Mouse (Mus musculus) heart, embryonic 12.5 days (tissue): ENCODE results near the gene Plcb4. TPM values are rescaled to one million over a fixed set of nuclear protein-coding genes. Genes with fewer than 3 reads are reported as not detected.

Source experiments
- ATAC-seq: fragments of 200-750 bp; cut with Nextera tagmentation; 2 replicates; pipeline ENCODE4 v1.8.0; 2017; ENCODE audit warnings: moderate TSS enrichment, moderate library complexity; ENCODE audit not compliant: insufficient number of reproducible peaks, low FRiP score
- H3K27ac ChIP-seq: fragments of 300-500 bp; sonication (generic); 2 replicates; pipeline ENCODE4 v1.5.1; 2016; ENCODE audit warnings: mild to moderate bottlenecking, moderate library complexity; ENCODE audit not compliant: poor library complexity, severe bottlenecking
- H3K27me3 ChIP-seq: fragments of 300-500 bp; sonication (generic); replicated peaks from 2 replicates; pipeline ENCODE4 v1.6.1; 2016; ENCODE audit warnings: mild to moderate bottlenecking, moderate library complexity
- H3K36me3 ChIP-seq: fragments of 300-500 bp; sonication (generic); 2 replicates; pipeline ENCODE4 v1.6.1; 2016; ENCODE audit warnings: mild to moderate bottlenecking, moderate library complexity
- H3K4me1 ChIP-seq: fragments of 300-500 bp; sonication (generic); replicated peaks from 2 replicates; pipeline ENCODE4 v1.6.1; 2016; ENCODE audit warnings: mild to moderate bottlenecking
- H3K4me2 ChIP-seq: fragments of 300-500 bp; sonication (generic); 2 replicates; pipeline ENCODE4 v1.6.1; 2016; ENCODE audit warnings: mild to moderate bottlenecking, moderate library complexity
- H3K4me3 ChIP-seq: fragments of 300-500 bp; sonication (generic); 2 replicates; pipeline ENCODE4 v1.5.1; 2016; ENCODE audit warnings: mild to moderate bottlenecking
- H3K9ac ChIP-seq: fragments of 300-500 bp; sonication (generic); 2 replicates; pipeline ENCODE4 v1.6.1; 2016; ENCODE audit warnings: mild to moderate bottlenecking, moderate library complexity
- H3K9me3 ChIP-seq: fragments of 300-500 bp; sonication (generic); replicated peaks from 2 replicates; pipeline ENCODE4 v1.6.1; 2016; ENCODE audit warnings: mild to moderate bottlenecking, moderate library complexity
- WGBS: fragments of 180-500 bp; shearing (Covaris S2); methylation state at CpG from one replicate; pipeline ENCODE4 v1.1.7; 2016; 5-methylcytosine and 5-hydroxymethylcytosine counted together
- polyA plus RNA-seq: library from polyadenylated mRNA; unstranded; fragments of >200 nt; fragmentation: Nextera tagmentation; extraction: Ambion mirVana; gene quantifications from 2 replicates; pipeline ENCODE4 v1.2.1, GENCODE M21; 2016

The Plcb4 gene
- polyA plus RNA-seq, 1 experiment from 2014 or later, result 33.2 TPM

DNA sequence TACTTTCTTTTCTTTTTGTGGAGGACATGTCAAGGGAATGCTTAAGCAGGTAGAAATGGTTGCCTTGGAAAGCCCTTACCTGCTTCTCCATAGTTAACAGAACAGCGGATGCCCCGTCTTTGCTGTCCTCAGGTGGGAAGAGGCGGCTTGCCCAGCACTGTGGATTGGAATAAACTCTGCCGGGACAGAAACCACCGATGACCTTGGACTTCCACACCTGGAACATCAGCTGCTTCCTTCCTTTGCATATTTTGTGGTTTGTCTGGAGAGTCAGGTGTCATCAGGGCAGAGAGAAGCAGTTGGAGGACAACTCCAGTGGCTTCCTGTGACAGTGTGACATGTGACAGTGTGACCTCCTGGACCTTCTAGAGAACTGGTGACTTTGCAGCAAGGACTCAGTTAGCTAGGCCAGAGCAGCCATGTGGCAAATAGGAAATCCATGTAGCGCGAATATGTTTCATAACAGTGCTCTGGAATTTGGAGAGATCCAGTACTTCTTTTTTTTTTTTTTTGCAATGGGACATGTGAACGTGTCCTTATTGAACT lies 154.0 kb downstream of the Plcb4 start:
- Histone ChIP-seq H3K27me3 (no peaks in the 10 kb centered on the region), H3K36me3 (no peaks in the 10 kb centered on the region; the same call in 1 of the 2 replicates), H3K9me3 (no peaks in the 10 kb centered on the region), H3K4me3 (no peak overlapping the region), H3K9ac (no peak overlapping the region), H3K4me2 (no peak overlapping the region), H3K27ac (no peak overlapping the region), H3K4me1 (peaks cover 13% of the 10 kb centered on the region)
- ATAC-seq, result no peak
- 88% methylated on average over 8 of the region's 8 CpGs for WGBS

DNA sequence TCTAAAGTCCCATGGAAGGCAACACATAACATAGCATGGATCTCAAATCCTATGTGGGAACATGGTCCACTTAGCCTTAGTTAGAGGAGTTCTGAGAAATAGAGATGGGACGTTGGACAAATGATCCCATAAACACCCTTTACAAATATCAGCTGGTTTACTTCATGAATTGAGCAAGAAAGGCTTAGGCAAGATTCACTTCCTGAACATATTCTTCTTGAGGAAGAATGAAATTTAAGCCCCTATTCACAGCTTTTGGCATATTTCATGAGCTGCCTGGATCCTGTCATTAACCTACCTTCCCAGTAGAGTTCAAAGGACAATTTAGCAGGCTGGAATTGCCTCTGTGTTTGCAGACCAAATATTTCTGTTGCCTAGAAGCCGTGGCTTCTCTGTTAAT lies 161.9 kb downstream of the Plcb4 start:
- Histone ChIP-seq H3K9me3 (no peaks in the 10 kb centered on the region), H3K36me3 (no peaks in the 10 kb centered on the region), H3K4me3 (no peak overlapping the region), H3K27ac (no peak overlapping the region), H3K27me3 (no peaks in the 10 kb centered on the region), H3K9ac (no peak overlapping the region), H3K4me1 (peaks cover 4% of the 10 kb centered on the region; the same call in 1 of the 2 replicates), H3K4me2 (no peak overlapping the region)
- 83% methylated on average over 2 of the region's 2 CpGs for WGBS
- ATAC-seq, result no peak

DNA sequence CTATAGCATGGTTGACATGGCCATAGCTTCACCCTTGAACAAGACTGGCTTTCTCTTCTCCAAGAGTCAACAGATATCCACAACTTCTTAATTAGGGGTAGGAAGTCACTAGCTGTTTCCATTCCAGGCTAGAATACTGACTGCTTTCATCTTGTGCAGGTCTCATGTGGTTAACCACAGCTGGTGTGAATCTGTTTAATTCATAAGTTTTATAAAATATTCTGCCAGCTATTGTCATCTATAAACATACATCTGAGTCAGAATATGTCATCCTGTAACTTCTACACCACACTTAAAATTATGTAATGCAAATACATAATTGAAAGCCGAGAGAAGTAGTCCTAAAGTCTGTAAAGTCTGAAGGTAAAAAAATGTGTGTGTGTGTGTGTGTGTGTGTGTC lies 164.9 kb downstream of the Plcb4 start:
- H3K27ac ChIP-seq, result no peak overlapping the region
- WGBS, result 74% methylated on average over 1 of the region's 1 CpGs
- no peak for ATAC-seq

DNA sequence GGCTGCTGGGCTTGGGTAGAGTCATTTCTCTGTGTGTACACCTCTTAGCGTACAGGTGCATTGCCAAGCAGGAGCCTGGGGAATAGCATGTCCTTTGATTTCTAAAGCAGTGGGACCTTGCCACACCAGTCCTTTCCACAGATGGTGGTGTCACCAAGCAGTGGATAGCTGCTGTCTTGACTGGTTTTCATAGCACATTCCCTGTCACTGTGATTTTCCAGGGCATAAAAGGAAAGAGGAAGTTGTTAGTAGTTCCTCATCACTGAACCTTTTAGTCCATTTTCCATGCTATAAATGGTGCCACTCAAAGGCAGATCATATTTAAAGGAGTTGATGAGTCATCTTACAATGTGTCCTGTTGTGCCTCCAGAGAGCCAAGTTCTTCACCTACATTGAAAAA lies 165.9 kb downstream of the Plcb4 start:
- H3K27me3 ChIP-seq, result no peaks in the 10 kb centered on the region
- H3K27ac ChIP-seq, result no peak overlapping the region
- 96% methylated on average over 1 of the region's 1 CpGs for WGBS
- H3K9ac ChIP-seq, result no peak overlapping the region
- H3K4me2 ChIP-seq, result no peak overlapping the region
- ATAC-seq, result no peak
- H3K4me3 ChIP-seq, result no peak overlapping the region
- H3K36me3 ChIP-seq, result no peaks in the 10 kb centered on the region
- H3K4me1 ChIP-seq, result peaks cover 4% of the 10 kb centered on the region; the same call in 1 of the 2 replicates
- H3K9me3 ChIP-seq, result no peaks in the 10 kb centered on the region

More for the DNA sequence above, 164.9 kb downstream of the Plcb4 start:
- Histone ChIP-seq H3K4me3 (no peak overlapping the region), H3K9me3 (no peaks in the 10 kb centered on the region), H3K27me3 (no peaks in the 10 kb centered on the region), H3K9ac (no peak overlapping the region), H3K36me3 (no peaks in the 10 kb centered on the region), H3K4me1 (peaks cover 4% of the 10 kb centered on the region; the same call in 1 of the 2 replicates), H3K4me2 (no peak overlapping the region)

DNA sequence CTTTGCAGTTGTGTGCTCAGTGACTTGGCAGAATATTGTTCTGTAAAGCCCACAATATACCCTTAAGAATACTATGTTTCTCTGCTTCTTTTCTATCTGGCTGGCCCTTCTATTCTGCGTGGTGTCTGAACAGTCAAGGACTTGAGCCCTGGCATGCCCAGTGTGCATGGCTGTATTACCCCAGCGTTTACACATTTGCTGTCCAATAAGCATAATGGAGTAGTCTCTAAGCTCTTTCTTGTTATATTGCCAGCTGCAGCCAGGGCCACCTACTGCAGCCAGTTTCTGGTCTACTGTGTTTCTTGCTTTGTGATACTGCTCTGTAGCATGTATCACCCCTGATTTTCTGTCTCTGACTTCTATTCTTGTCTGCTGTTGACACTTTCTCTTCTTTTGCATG lies 166.8 kb downstream of the Plcb4 start:
- H3K9ac ChIP-seq, result no peak overlapping the region
- H3K27me3 ChIP-seq, result no peaks in the 10 kb centered on the region
- H3K4me2 ChIP-seq, result no peak overlapping the region
- H3K9me3 ChIP-seq, result no peaks in the 10 kb centered on the region
- H3K4me1 ChIP-seq, result peaks cover 4% of the 10 kb centered on the region; the same call in 1 of the 2 replicates
- no peak overlapping the region for H3K27ac ChIP-seq
- H3K36me3 ChIP-seq, result no peaks in the 10 kb centered on the region
- WGBS, result 87% methylated on average over 2 of the region's 2 CpGs
- no peak for ATAC-seq
- H3K4me3 ChIP-seq, result no peak overlapping the region

DNA sequence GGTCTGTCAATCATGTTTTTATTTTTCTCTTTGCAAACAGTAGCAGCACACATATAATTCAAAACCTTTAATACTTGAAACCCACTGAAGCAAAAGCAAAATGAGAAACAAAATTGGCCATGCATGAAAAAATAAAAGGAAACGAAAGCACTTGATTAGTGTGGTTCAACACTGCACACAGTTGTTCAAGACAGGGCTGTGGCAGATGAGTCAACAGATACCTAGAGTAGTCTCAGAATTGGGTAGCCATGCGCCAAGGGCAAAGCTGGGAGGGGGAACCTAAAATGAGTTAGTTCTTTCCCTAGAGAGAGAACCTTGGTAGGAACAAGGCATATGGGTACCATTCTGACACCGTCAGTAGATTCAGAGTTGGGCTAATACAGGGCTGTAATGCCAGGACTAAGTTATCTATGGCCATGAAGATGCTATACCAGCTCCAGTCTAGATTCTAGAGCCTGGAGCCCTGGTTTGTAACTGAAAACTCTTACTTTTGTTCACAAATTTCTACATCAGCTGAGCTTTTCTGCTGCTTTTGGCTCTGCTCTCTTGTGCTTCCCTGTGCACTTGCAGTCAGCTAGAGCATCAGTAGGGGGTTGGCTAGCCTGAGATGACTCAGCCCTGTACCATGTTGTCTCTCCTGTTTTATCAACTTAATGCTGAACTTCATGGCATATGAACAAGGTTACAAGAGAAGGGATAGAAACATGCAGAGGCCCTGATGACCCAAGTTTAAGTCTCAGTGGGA lies 168.0 kb downstream of the Plcb4 start:
- Histone ChIP-seq H3K4me3 (no peak overlapping the region), H3K9ac (no peak overlapping the region), H3K36me3 (no peaks in the 10 kb centered on the region), H3K4me1 (peaks cover 4% of the 10 kb centered on the region; the same call in 1 of the 2 replicates), H3K27ac (no peak overlapping the region), H3K4me2 (no peak overlapping the region), H3K27me3 (no peaks in the 10 kb centered on the region), H3K9me3 (no peaks in the 10 kb centered on the region)
- ATAC-seq, result no peak
- WGBS, result 84% methylated on average over 3 of the region's 3 CpGs

DNA sequence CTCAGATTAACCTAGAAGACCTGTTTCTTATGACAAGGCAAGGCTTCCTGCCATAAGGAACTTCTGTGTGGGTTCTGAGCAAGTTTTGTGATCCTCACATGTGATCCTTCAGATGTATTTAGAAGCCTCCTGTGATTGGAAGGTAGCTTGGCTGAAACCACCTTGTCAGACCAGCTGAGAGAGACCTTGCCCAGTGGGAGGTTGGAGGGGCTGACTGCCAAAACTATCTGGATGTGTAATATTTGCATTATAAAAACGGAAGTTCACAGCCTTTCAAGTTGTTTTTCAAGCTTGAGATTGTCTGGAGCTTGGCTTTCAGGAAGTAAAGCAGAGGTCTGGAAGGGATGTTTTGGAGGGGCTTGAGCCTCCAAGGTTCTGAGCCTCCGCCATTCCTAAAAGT lies 169.6 kb downstream of the Plcb4 start:
- no peak for ATAC-seq
- no peak overlapping the region for H3K4me2 ChIP-seq
- 71% methylated on average over 2 of the region's 2 CpGs for WGBS
- H3K9me3 ChIP-seq, result no peaks in the 10 kb centered on the region
- no peaks in the 10 kb centered on the region for H3K27me3 ChIP-seq
- no peak overlapping the region for H3K9ac ChIP-seq
- no peak overlapping the region for H3K27ac ChIP-seq
- H3K36me3 ChIP-seq, result no peaks in the 10 kb centered on the region
- H3K4me1 ChIP-seq, result peaks cover 4% of the 10 kb centered on the region; the same call in 1 of the 2 replicates
- H3K4me3 ChIP-seq, result no peak overlapping the region

DNA sequence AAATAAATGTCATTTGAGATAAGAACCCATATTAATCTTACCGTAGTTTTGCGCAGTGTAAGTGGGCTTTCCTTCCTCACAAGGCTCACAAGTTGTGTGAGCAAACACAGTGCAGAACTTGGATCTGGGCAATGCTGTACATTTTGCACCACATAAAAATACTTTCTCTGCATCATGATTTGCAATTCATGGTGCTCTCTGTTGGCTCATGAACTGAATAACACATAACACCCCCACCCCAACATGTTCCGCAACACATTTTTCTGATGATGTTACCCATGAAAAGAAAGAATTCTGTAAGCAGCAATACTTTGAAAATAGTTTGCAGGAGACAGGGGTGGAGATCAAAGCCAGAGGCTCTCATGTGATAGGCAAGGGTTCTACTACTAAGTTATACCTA lies 174.9 kb downstream of the Plcb4 start:
- H3K4me3 ChIP-seq, result no peak overlapping the region
- peaks cover 25% of the 10 kb centered on the region for H3K4me1 ChIP-seq
- no peaks in the 10 kb centered on the region for H3K36me3 ChIP-seq
- no peaks in the 10 kb centered on the region for H3K9me3 ChIP-seq
- WGBS, result 95% methylated on average over 3 of the region's 3 CpGs
- no peak overlapping the region for H3K9ac ChIP-seq
- H3K27me3 ChIP-seq, result no peaks in the 10 kb centered on the region
- no peak overlapping the region for H3K27ac ChIP-seq
- H3K4me2 ChIP-seq, result no peak overlapping the region
- no peak for ATAC-seq

DNA sequence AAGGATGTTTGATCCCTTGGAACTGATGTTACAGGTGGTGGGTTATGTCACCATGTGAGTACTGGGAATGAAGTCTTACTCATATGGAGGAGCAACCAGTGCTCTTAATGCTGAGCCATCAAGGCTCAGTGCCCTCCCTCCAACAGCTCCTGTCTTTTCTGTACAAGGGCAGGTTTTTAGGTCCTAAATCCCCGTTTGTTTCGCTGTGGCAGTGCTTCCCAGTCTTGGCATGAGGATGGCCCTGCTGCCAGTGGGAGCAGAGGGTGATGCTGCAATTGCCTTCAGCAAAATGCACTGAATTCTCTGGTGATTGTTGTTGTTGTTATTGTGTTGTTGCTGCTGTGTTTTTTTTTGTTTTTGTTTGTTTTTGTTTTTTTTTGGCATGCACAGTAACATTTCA lies 175.6 kb downstream of the Plcb4 start:
- no peaks in the 10 kb centered on the region for H3K9me3 ChIP-seq
- no peak overlapping the region for H3K4me2 ChIP-seq
- 91% methylated on average over 2 of the region's 2 CpGs for WGBS
- no peaks in the 10 kb centered on the region for H3K36me3 ChIP-seq
- peaks cover 27% of the 10 kb centered on the region for H3K4me1 ChIP-seq
- ATAC-seq, result no peak
- no peak overlapping the region for H3K4me3 ChIP-seq
- H3K9ac ChIP-seq, result no peak overlapping the region
- H3K27ac ChIP-seq, result no peak overlapping the region
- no peaks in the 10 kb centered on the region for H3K27me3 ChIP-seq

DNA sequence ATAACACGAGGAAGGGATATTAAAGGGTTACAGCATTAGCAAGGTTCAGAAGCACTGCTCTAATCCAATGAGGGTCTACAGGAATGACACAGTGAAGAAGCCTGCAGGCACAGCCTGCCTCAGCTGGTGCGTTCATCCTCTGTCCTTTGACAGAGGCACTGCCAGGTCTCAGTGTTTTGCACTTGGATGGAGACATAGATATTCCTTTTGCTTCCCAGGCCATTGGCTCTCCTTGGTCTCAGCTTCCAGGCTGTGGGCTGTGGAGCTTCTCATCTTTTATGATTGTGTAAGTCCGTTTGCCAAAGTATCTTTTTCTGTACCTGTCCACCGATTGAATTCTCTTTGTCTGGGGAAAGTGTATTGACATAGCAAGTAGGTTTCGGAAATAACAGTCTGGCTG lies 177.1 kb downstream of the Plcb4 start:
- no peak for ATAC-seq

DNA sequence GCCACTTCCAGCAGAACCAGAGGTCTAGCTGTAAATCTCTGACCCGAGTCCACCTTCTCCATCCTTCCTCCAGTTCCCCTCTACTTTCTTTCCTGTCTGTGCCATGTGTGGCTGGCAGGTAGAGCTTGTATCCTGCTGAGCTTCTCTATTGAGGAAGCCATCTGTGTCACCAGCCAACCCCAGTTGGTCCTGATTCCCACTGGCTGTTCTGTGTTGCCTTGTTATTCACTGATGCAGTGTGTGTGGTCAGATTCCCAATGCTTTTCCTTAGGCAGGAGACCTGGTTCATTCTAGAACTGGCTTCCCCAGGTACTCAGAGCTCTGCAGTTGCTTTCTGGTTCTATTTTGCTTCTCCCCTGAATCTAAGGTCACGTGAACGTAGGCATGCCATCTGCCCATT lies 177.6 kb downstream of the Plcb4 start:
- 80% methylated on average over 3 of the region's 3 CpGs for WGBS
- H3K4me1 ChIP-seq, result peaks cover 27% of the 10 kb centered on the region
- H3K9me3 ChIP-seq, result no peaks in the 10 kb centered on the region
- no peak overlapping the region for H3K9ac ChIP-seq
- no peaks in the 10 kb centered on the region for H3K27me3 ChIP-seq
- H3K36me3 ChIP-seq, result no peaks in the 10 kb centered on the region
- H3K27ac ChIP-seq, result no peak overlapping the region
- ATAC-seq, result no peak
- H3K4me2 ChIP-seq, result no peak overlapping the region
- H3K4me3 ChIP-seq, result no peak overlapping the region

More for the DNA sequence above, 177.1 kb downstream of the Plcb4 start:
- H3K27ac ChIP-seq, result no peak overlapping the region
- H3K4me2 ChIP-seq, result no peak overlapping the region
- peaks cover 27% of the 10 kb centered on the region for H3K4me1 ChIP-seq
- no peaks in the 10 kb centered on the region for H3K27me3 ChIP-seq
- H3K36me3 ChIP-seq, result no peaks in the 10 kb centered on the region
- H3K4me3 ChIP-seq, result no peak overlapping the region
- WGBS, result 81% methylated on average over 5 of the region's 5 CpGs
- no peak overlapping the region for H3K9ac ChIP-seq
- no peaks in the 10 kb centered on the region for H3K9me3 ChIP-seq
